Mouse (Mus musculus): ENCODE results near the gene Samt1.
"Not testable (repeated sequence)": the region's sequence is repeated elsewhere in the genome, so short reads cannot be mapped to it uniquely, and the experiment has no call there.

Samt1 gene

GRCm38 (mm10) chrX:154012540-154012939, at the start of gene Samt1:
Samt1 (minus strand) TSS chrX:154012640.
- DNase-seq, result not testable (repeated sequence)

GRCm38 (mm10) chrX:154054939-154055338, 42.5 kb upstream of the Samt1 start, which contains the start of gene Gm10057:
Gm10057 (minus strand) TSS chrX:154055039.
- DNase-seq, result not testable (repeated sequence)

- DNase-seq, result not testable (repeated sequence)
These were observed 21.3 kb upstream of the Samt1 start, which contains the start of gene 4921511M17Rik for GRCm38 (mm10) chrX:154033727-154034126. 4921511M17Rik (minus strand) TSS chrX:154033827.

GRCm38 (mm10) chrX:153976914-153977313, 35.5 kb downstream of the Samt1 start:
- not testable (repeated sequence) for DNase-seq

- DNase-seq, result not testable (repeated sequence)
These were observed 36.0 kb downstream of the Samt1 start for GRCm38 (mm10) chrX:153976467-153976866.

- no peak for DNase-seq
These were observed 38.0 kb downstream of the Samt1 start for GRCm38 (mm10) chrX:153974450-153974849.

GRCm38 (mm10) chrX:153952866-153953265, 59.6 kb downstream of the Samt1 start:
- DNase-seq, result not testable (repeated sequence)

Measured in cerebellum, adult 11 months (tissue).